Mouse (Mus musculus): ENCODE data around the gene Hic2.

Gene Hic2

DNA sequence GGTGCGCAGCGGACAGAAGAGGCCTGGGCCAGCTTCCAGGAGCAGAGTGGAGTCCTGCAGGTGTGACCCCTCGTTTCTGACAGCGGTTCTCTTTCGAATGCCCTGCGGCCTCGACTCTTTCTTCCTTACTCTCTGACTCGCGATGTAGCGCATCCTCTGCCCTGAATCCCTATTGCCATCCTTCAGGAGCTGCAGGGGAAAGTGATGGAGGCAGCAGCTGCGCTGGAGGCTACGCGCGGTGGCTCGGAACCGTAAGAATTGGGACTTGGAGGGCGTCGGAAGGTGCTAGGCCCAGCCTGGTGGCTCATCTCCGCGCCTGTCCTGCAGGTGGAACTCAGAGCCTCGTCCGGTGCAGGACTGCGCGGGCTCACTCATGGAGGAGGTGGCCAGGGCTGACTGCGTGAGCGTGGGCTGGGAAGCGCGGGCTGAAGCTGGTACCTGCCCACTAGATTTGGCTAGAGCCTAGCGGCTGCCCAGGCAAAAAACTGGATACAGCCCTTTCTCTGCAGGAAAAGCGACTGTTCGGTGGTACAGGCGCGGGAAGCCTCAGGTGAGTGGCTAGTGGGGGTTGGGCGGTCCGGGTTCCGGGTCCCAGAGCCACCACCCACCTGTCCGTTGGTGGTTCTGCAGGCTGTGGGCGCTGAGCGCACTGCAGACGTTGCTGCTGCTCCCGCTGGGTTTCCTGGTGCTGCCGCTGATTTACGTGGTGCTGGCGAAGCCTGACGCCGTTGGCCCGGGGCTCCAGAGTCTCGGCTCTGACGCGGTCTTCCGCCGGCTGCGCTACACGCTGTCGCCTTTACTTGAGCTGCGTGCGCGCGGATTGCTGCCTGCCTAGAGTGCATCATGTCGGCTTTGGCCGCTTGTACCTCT is 44.2 kb downstream of the Hic2 start:
- ChIA-PET POLR2A (interaction anchor here (0.6 to 35.2 kb wide), 74 partner anchors 7 to 340 kb away, joined by 3 to 895 read pairs (median 5); partner anchors contain the start of genes Hic2 (in 3 of the 4), Rimbp3 (in 3 of the 4), 2610318N02Rik (in 2 of the 4) and Ppil2 (in 2 of the 4)), CTCF (interaction anchor here (0.5 to 10.5 kb wide), 29 partner anchors 12 to 337 kb away, joined by 3 to 285 read pairs (median 5); partner anchors contain the start of genes Rimbp3 (in 4 of the 4), Ccdc116 (in 2 of the 4), Sdf2l1 (in 2 of the 4) and Ube2l3 (in 1 of the 4))

DNA sequence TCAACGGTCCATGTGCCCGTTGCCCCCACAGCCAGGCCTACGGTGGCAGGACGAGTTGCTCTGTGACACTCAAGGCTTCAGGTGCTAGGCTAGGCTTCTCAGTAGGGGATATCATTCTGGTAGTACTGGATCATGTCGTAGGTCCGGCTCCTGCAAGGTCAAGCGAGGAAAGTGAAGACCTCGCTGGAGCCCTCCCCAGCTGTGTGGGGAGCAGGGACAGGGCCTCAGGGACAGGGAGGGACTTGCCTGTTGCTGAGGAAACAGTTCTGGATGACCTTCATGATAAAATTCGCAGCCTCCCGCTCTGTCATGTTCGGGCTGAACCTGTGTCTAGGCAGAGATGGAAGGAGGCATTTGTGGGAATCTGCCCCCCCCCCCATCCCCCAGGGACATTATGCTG is 47.1 kb downstream of the Hic2 start:
- ChIA-PET POLR2A (interaction anchor here in 3 of 4 experiments (0.7 to 4.7 kb wide), 4 partner anchors 9 to 71 kb away, joined by 3 to 56 read pairs (median 3); partner anchors contain the start of gene Rimbp3 (in 1 of the 3)), CTCF (no interaction called here)

DNA sequence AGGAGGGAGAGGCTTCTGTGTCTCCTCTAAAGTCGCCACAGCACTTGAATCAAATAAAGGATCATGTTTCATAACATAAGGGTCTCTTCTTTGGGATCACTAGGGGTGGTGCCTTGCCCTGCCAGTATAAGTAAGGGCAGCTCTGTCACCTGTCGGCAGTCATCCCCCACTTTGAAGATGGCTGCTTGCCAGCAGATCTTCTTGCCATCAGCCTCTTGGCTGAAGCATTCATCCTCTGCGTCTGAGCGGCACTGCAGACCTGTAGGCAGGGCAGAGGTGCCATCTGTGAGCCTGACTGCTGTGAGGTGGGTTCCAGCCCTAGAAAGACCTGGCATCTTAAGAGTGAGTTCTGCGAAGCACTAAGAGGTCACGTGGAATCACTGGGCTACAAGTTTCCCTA is 49.8 kb downstream of the Hic2 start:
- ChIA-PET CTCF (interaction anchor here in 2 of 4 experiments (1.1 to 2.3 kb wide), 2 partner anchors 9 to 207 kb away, joined by 3 to 5 read pairs; no protein-coding TSS in a partner anchor), POLR2A (interaction anchor here in 1 of 4 experiments (1.8 kb wide), 1 partner anchor 12 kb away, joined by 4 read pairs; no protein-coding TSS in a partner anchor)

DNA sequence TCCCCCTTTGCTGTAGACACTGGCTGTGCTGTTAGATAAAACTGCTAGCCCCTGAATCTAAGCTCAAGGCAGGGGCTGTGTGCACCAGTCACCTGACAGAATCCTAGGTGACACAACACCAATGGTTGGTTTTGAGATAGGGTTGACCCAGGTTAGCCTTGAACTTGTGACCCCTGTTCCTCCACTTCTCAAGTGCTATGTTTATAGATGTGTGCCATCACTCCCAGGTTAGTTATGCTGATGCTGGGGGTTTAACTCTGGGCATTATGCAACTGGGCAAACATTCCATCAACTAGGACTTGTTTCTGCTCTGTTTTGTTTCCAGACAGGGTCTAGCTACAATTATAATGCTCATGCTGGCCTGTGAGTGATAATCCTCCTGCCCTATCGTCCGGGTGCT is 53.7 kb downstream of the Hic2 start:
- ChIA-PET POLR2A (interaction anchor here in 3 of 4 experiments (0.5 to 2.2 kb wide), 4 partner anchors 10 to 155 kb away, joined by 3 to 6 read pairs (median 4); partner anchors contain the start of gene Sdf2l1 (in 1 of the 3)), CTCF (no interaction called here)

DNA sequence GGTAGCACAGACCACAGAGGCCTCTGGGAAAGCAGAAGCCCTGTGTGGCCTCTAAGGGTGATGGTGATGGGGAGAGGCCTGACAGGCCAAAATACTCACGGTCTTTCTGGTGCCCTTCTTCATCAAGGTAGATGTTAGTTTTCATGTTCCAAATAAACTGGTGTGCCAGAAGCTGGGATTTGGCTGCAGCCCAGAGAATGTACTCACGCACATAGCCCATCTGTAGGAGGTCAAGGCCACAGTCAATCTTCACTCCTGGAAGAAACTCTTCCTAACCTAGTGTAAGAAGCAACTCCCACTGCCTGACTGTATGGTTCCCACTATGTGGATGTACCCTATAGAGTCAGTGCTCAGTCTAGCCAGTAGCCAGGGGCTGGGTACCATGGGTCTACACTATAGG is 57.6 kb downstream of the Hic2 start:
- ChIA-PET CTCF (interaction anchor here in 2 of 4 experiments (0.7 to 1.6 kb wide), 2 partner anchors 81 to 183 kb away, joined by 3 to 4 read pairs; no protein-coding TSS in a partner anchor), POLR2A (interaction anchor here in 1 of 4 experiments (1.1 to 1.5 kb wide), 3 partner anchors 10 to 17 kb away, joined by 3 to 4 read pairs (median 3); no protein-coding TSS in a partner anchor)

DNA sequence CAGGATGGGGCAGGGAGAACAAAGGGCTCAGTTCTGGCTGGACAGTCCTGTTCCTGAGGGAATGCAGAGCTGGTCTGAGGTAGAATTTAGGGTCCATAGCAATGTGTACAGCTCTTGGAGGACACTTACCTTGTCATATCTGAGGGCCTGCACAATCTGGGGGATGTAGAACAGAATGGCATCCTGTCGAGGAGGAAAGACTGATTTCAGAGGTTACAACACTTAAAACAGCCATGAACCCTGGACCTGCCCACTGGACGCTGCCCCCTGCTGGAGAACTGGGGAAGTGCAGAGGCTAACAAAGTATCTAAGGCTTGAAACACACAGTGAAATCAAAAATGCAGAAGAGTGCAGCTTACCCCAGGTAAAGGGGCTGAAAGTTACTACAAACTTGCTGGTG is 59.4 kb downstream of the Hic2 start:
- ChIA-PET POLR2A (interaction anchor here (0.6 to 1.3 kb wide), 6 partner anchors 11 to 218 kb away, joined by 3 to 6 read pairs (median 3); no protein-coding TSS in a partner anchor), CTCF (interaction anchor here (0.5 to 1.9 kb wide), 18 partner anchors 10 to 275 kb away, joined by 3 to 12 read pairs (median 3); partner anchors contain the start of gene Tmem191c (in 1 of the 4))

DNA sequence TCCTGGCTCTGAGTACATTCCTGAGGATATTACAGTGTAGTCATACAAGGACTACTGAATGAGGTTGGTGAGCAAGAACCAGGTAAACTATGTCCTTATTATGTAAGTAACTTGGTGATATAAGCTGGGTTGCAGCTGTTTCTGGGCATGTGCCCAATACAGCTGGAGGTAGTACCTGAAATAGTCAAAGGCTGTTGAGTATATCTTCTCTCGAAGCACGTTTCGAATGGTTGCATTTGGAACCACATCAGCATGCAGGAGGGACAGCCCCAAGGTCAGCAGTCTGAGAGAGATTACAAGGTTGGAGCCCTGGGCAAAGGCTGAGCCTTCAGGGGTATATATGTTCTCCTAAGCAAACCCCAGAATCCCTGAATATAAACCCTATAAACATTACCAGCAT is 67.4 kb downstream of the Hic2 start:
- CTCF ChIA-PET: interaction anchor here in 1 of 4 experiments (0.7 kb wide), 1 partner anchor 26 kb away, joined by 4 read pairs; no protein-coding TSS in a partner anchor
- POLR2A ChIA-PET: interaction anchor here in 2 of 4 experiments (0.6 to 2.4 kb wide), 2 partner anchors 10 to 1095 kb away, joined by 8 to 10 read pairs; no protein-coding TSS in a partner anchor

DNA sequence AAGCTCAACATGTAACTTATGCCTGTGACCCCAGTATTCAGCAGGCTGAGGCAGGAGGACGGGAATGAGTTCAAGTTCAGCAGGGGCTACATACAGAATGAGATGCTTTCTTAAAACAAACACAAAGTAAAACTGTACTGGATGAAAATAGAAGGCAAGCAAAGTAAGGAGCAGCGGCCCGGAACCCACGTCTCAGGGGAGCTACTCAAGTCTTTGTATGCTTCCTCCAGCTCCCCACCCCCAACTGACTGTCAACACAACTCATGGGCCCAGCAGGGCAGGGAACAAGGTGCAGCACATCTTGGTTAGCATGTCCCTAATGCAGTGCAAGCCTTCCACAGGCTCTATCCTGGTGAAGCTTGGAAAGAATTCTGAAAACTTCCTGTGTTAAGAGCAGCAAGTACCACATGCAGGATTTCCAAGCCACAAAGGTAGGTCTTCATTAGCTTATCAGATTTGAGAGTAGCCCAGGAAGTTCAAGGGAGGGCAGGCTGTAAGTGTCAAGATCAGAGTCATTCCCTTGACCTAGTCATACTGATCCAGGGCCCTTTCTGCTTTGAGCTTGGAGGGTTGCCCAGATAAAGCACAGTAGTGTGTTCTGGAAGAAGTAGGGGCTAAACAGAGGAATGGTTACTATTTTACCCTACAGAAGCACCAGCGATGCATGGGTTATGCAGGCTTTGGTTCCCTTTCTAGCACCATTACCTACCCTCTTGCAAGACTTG is 70.3 kb downstream of the Hic2 start:
- POLR2A ChIA-PET: interaction anchor here in 3 of 4 experiments (0.5 to 1.3 kb wide), 5 partner anchors 10 to 214 kb away, joined by 3 read pairs; no protein-coding TSS in a partner anchor
- CTCF ChIA-PET: interaction anchor here in 2 of 4 experiments (0.6 to 1.2 kb wide), 2 partner anchors 21 to 176 kb away, joined by 3 read pairs; no protein-coding TSS in a partner anchor

DNA sequence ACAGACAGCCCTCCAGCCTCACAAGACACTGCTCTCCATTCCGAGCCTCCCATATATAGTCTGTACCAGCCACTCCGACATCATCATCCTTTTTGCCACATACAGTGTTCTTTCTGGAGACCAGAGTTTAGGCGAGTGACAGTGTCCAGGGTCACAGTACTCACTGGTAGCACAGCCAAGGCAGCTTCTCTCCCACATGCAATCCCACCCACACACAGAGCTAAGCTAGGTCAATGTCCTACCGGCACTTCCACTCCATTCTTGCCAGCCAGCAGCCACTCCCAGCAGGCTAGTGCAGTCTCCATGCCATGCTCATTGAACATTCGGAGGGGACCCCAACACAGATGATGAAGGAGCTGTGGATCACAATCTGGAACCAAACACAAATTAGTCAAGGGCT is 74.1 kb downstream of the Hic2 start:
- CTCF ChIA-PET: no interaction called here
- POLR2A ChIA-PET: no interaction called here

DNA sequence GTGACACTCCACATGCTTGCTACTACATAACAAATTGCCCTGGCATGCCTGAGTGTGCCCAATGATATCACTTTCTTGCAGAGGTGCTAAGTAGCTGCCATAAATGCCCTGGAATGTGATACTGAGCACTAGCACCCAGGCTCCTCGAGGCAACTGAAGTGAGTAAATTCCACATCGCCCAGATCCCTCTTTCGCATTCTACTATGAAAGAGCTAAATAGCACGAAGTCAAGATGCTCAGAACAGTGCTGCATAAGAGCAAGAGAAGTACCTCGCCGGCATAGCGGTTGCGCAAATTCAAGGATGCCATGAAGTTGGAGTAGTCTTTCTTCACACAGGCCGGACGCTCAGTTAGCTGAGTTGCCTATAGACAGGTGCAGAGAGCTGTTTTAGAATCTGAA is 75.7 kb downstream of the Hic2 start:
- ChIA-PET CTCF (no interaction called here), POLR2A (interaction anchor here in 2 of 4 experiments (1.0 to 1.3 kb wide), 4 partner anchors 13 to 99 kb away, joined by 3 to 5 read pairs (median 4); no protein-coding TSS in a partner anchor)

DNA sequence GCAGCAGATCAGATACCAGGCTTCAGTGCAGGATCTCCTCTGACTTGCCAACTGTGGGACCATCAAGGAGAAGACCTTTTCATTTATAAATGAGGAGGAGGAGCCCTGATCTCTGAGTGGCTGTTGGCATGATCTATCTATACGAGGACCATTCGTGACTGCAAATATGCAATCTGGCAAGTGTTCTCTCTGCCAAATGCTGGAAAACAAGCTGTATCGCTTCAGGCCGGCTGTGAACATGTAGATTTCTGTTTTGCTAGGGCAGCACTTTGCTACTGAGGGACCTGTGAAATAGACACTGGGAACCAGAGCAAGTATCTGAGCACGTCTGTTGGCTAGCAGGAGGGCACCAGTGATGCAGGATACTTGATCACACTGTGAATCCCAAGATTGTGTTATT is 79.2 kb downstream of the Hic2 start:
- CTCF ChIA-PET: no interaction called here
- POLR2A ChIA-PET: interaction anchor here in 2 of 4 experiments (0.7 to 2.3 kb wide), 3 partner anchors 12 to 25 kb away, joined by 3 to 10 read pairs (median 3); no protein-coding TSS in a partner anchor

Data from embryonic stem cell, embryonic (primary cell).